Mouse (Mus musculus): ENCODE results near the gene Ano4. TPM values are rescaled to one million over a fixed set of nuclear protein-coding genes. Genes with fewer than 3 reads are reported as not detected.

The Ano4 gene
- polyA plus RNA-seq, 1 experiment from 2014 or later = 0.18 TPM

- 79% methylated on average over 11 of the region's 11 CpGs for WGBS (ENCODE audit: insufficient replicate concordance)
- H3K36me3 ChIP-seq (ENCODE audit: control insufficient read depth, insufficient read depth) = no peaks in the 10 kb centered on the region
- ATAC-seq (ENCODE audit: low read depth) = no peak
- no peak overlapping the region for H3K4me2 ChIP-seq (ENCODE audit: low read depth, low read length)
- H3K27me3 ChIP-seq (ENCODE audit: control insufficient read depth, insufficient read depth, low read depth, low read length) = peaks cover 5% of the 10 kb centered on the region
- H3K27ac ChIP-seq (ENCODE audit: low read length) = no peak overlapping the region
- no peak overlapping the region for H3K4me3 ChIP-seq (ENCODE audit: low read depth, low read length)
- H3K9ac ChIP-seq (ENCODE audit: low read depth, low read length) = no peak overlapping the region
- no peaks in the 10 kb centered on the region for H3K4me1 ChIP-seq (ENCODE audit: control insufficient read depth, low read depth, low read length)
- no peaks in the 10 kb centered on the region for H3K9me3 ChIP-seq (replicated peaks; ENCODE audit: control insufficient read depth, low read length)
These were observed 6.9 kb upstream of the Ano4 start for GRCm38 (mm10) chr10:89351416-89351815.

GRCm38 (mm10) chr10:89345606-89346005, 1.0 kb upstream of the Ano4 start:
- no peak overlapping the region for H3K9ac ChIP-seq (ENCODE audit: low read depth, low read length)
- no peaks in the 10 kb centered on the region for H3K36me3 ChIP-seq (ENCODE audit: control insufficient read depth, insufficient read depth)
- no peak for ATAC-seq (ENCODE audit: low read depth)
- H3K27me3 ChIP-seq (ENCODE audit: control insufficient read depth, insufficient read depth, low read depth, low read length) = peaks cover 33% of the 10 kb centered on the region
- H3K4me1 ChIP-seq (ENCODE audit: control insufficient read depth, low read depth, low read length) = no peaks in the 10 kb centered on the region
- 50% methylated on average over 6 of the region's 6 CpGs for WGBS (ENCODE audit: insufficient replicate concordance)
- H3K27ac ChIP-seq (ENCODE audit: low read length) = no peak overlapping the region
- H3K9me3 ChIP-seq (replicated peaks; ENCODE audit: control insufficient read depth, low read length) = no peaks in the 10 kb centered on the region
- no peak overlapping the region for H3K4me3 ChIP-seq (ENCODE audit: low read depth, low read length)
- H3K4me2 ChIP-seq (ENCODE audit: low read depth, low read length) = no peak overlapping the region

- Histone ChIP-seq H3K9ac (ENCODE audit: low read depth, low read length) (no peak overlapping the region), H3K4me2 (ENCODE audit: low read depth, low read length) (peak overlapping the region; percentile 54), H3K27ac (ENCODE audit: low read length) (no peak overlapping the region), H3K4me1 (ENCODE audit: control insufficient read depth, low read depth, low read length) (no peaks in the 10 kb centered on the region), H3K4me3 (ENCODE audit: low read depth, low read length) (peak overlapping the region; percentile 44; the same call in 1 of the 2 replicates), H3K27me3 (ENCODE audit: control insufficient read depth, insufficient read depth, low read depth, low read length) (peaks cover 33% of the 10 kb centered on the region), H3K36me3 (ENCODE audit: control insufficient read depth, insufficient read depth) (no peaks in the 10 kb centered on the region), H3K9me3 (replicated peaks; ENCODE audit: control insufficient read depth, low read length) (no peaks in the 10 kb centered on the region)
- no peak for ATAC-seq (ENCODE audit: low read depth)
- 38% methylated on average over 4 of the region's 4 CpGs for WGBS (ENCODE audit: insufficient replicate concordance)
These were observed 603 bp upstream of the Ano4 start for GRCm38 (mm10) chr10:89345196-89345533.

- H3K4me3 ChIP-seq (ENCODE audit: low read depth, low read length) = peak overlapping the region; percentile 44
- no peak overlapping the region for H3K9ac ChIP-seq (ENCODE audit: low read depth, low read length)
- no peak overlapping the region for H3K27ac ChIP-seq (ENCODE audit: low read length)
- H3K36me3 ChIP-seq (ENCODE audit: control insufficient read depth, insufficient read depth) = no peaks in the 10 kb centered on the region
- H3K9me3 ChIP-seq (replicated peaks; ENCODE audit: control insufficient read depth, low read length) = no peaks in the 10 kb centered on the region
- 14% methylated on average over 4 of the region's 4 CpGs for WGBS (ENCODE audit: insufficient replicate concordance)
- no peak for ATAC-seq (ENCODE audit: low read depth)
- no peaks in the 10 kb centered on the region for H3K4me1 ChIP-seq (ENCODE audit: control insufficient read depth, low read depth, low read length)
- H3K27me3 ChIP-seq (ENCODE audit: control insufficient read depth, insufficient read depth, low read depth, low read length) = peaks cover 33% of the 10 kb centered on the region
- peak overlapping the region; percentile 54; the same call in 1 of the 2 replicates for H3K4me2 ChIP-seq (ENCODE audit: low read depth, low read length)
These were observed 451 bp downstream of the Ano4 start for GRCm38 (mm10) chr10:89344132-89344490.

GRCm38 (mm10) chr10:89343716-89344115, 846 bp downstream of the Ano4 start:
- 15% methylated on average over 8 of the region's 8 CpGs for WGBS (ENCODE audit: insufficient replicate concordance)
- Histone ChIP-seq H3K4me1 (ENCODE audit: control insufficient read depth, low read depth, low read length) (no peaks in the 10 kb centered on the region), H3K9ac (ENCODE audit: low read depth, low read length) (no peak overlapping the region), H3K9me3 (replicated peaks; ENCODE audit: control insufficient read depth, low read length) (no peaks in the 10 kb centered on the region), H3K4me2 (ENCODE audit: low read depth, low read length) (no peak overlapping the region), H3K4me3 (ENCODE audit: low read depth, low read length) (no peak overlapping the region), H3K27me3 (ENCODE audit: control insufficient read depth, insufficient read depth, low read depth, low read length) (peaks cover 33% of the 10 kb centered on the region), H3K27ac (ENCODE audit: low read length) (no peak overlapping the region), H3K36me3 (ENCODE audit: control insufficient read depth, insufficient read depth) (no peaks in the 10 kb centered on the region)
- no peak for ATAC-seq (ENCODE audit: low read depth)

GRCm38 (mm10) chr10:89330261-89330660, 14.3 kb downstream of the Ano4 start:
- H3K27ac ChIP-seq (ENCODE audit: low read length) = no peak overlapping the region
- WGBS (ENCODE audit: insufficient replicate concordance) = no CpG with 5 or more reads among the region's 1 CpGs
- H3K9me3 ChIP-seq (replicated peaks; ENCODE audit: control insufficient read depth, low read length) = no peaks in the 10 kb centered on the region
- H3K4me2 ChIP-seq (ENCODE audit: low read depth, low read length) = no peak overlapping the region
- H3K36me3 ChIP-seq (ENCODE audit: control insufficient read depth, insufficient read depth) = no peaks in the 10 kb centered on the region
- ATAC-seq (ENCODE audit: low read depth) = no peak
- no peaks in the 10 kb centered on the region for H3K4me1 ChIP-seq (ENCODE audit: control insufficient read depth, low read depth, low read length)
- H3K27me3 ChIP-seq (ENCODE audit: control insufficient read depth, insufficient read depth, low read depth, low read length) = no peaks in the 10 kb centered on the region
- H3K9ac ChIP-seq (ENCODE audit: low read depth, low read length) = no peak overlapping the region
- no peak overlapping the region for H3K4me3 ChIP-seq (ENCODE audit: low read depth, low read length)

GRCm38 (mm10) chr10:89329806-89330205, 14.8 kb downstream of the Ano4 start:
- Histone ChIP-seq H3K4me1 (ENCODE audit: control insufficient read depth, low read depth, low read length) (no peaks in the 10 kb centered on the region), H3K36me3 (ENCODE audit: control insufficient read depth, insufficient read depth) (no peaks in the 10 kb centered on the region), H3K27ac (ENCODE audit: low read length) (no peak overlapping the region), H3K27me3 (ENCODE audit: control insufficient read depth, insufficient read depth, low read depth, low read length) (no peaks in the 10 kb centered on the region), H3K4me3 (ENCODE audit: low read depth, low read length) (no peak overlapping the region), H3K4me2 (ENCODE audit: low read depth, low read length) (no peak overlapping the region), H3K9ac (ENCODE audit: low read depth, low read length) (no peak overlapping the region), H3K9me3 (replicated peaks; ENCODE audit: control insufficient read depth, low read length) (no peaks in the 10 kb centered on the region)
- no peak for ATAC-seq (ENCODE audit: low read depth)
- WGBS (ENCODE audit: insufficient replicate concordance) = 69% methylated on average over 8 of the region's 8 CpGs

- Histone ChIP-seq H3K36me3 (ENCODE audit: control insufficient read depth, insufficient read depth) (no peaks in the 10 kb centered on the region), H3K4me2 (ENCODE audit: low read depth, low read length) (no peak overlapping the region), H3K4me1 (ENCODE audit: control insufficient read depth, low read depth, low read length) (no peaks in the 10 kb centered on the region), H3K27ac (ENCODE audit: low read length) (no peak overlapping the region), H3K9ac (ENCODE audit: low read depth, low read length) (no peak overlapping the region), H3K27me3 (ENCODE audit: control insufficient read depth, insufficient read depth, low read depth, low read length) (no peaks in the 10 kb centered on the region), H3K9me3 (replicated peaks; ENCODE audit: control insufficient read depth, low read length) (no peaks in the 10 kb centered on the region), H3K4me3 (ENCODE audit: low read depth, low read length) (no peak overlapping the region)
- 74% methylated on average over 8 of the region's 8 CpGs for WGBS (ENCODE audit: insufficient replicate concordance)
- no peak for ATAC-seq (ENCODE audit: low read depth)
These were observed 15.7 kb downstream of the Ano4 start for GRCm38 (mm10) chr10:89328876-89329275.

- ATAC-seq (ENCODE audit: low read depth) = no peak
- H3K4me1 ChIP-seq (ENCODE audit: control insufficient read depth, low read depth, low read length) = no peaks in the 10 kb centered on the region
- 28% methylated on average over 15 of the region's 15 CpGs for WGBS (ENCODE audit: insufficient replicate concordance)
- no peaks in the 10 kb centered on the region for H3K9me3 ChIP-seq (replicated peaks; ENCODE audit: control insufficient read depth, low read length)
- no peaks in the 10 kb centered on the region for H3K36me3 ChIP-seq (ENCODE audit: control insufficient read depth, insufficient read depth)
- H3K9ac ChIP-seq (ENCODE audit: low read depth, low read length) = no peak overlapping the region
- H3K4me3 ChIP-seq (ENCODE audit: low read depth, low read length) = no peak overlapping the region
- H3K27ac ChIP-seq (ENCODE audit: low read length) = no peak overlapping the region
- H3K27me3 ChIP-seq (ENCODE audit: control insufficient read depth, insufficient read depth, low read depth, low read length) = no peaks in the 10 kb centered on the region
- no peak overlapping the region for H3K4me2 ChIP-seq (ENCODE audit: low read depth, low read length)
These were observed 17.5 kb downstream of the Ano4 start for GRCm38 (mm10) chr10:89327004-89327511.

Data from liver, embryonic 16.5 days (tissue).